Mouse (Mus musculus): ENCODE measurements around the gene Dnajc11.

DNA sequence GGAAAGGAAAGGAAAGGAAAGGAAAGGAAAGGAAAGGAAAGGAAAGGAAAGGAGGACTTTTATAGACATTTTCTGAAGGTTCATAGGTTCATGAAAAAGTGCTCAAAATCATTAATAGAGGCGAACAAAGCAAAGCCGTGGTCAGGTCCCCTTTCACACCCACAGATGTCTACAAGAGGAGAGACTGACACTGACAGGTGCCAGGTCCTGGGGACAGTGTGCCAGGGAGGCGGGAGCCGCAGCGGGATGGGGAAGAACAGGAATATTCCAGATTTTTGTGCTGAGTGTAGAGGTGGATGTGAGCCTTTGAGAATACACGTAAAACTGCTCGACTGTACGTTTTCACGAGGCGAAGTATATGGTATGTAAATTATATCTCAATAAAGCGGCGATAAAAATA, 38.6 kb upstream of the Dnajc11 start:
- TF ChIP-seq GATA1 (IDR thresholded peaks at IDR 0.05; ENCODE audit: borderline replicate concordance, low read length) (no peak), FLI1 (IDR thresholded peaks at IDR 0.05; ENCODE audit: low read length) (no peak)

Data from megakaryocyte, embryonic 14.5 days (primary cell).